Mouse (Mus musculus): Measurements from ENCODE around the gene Camkv.

Gene Camkv

GRCm38 (mm10) chr9:107963700-107964099, 28.2 kb downstream of the Camkv start:
- peak; percentile 94 for DNase-seq (ENCODE audit: low spot score)

DNA sequence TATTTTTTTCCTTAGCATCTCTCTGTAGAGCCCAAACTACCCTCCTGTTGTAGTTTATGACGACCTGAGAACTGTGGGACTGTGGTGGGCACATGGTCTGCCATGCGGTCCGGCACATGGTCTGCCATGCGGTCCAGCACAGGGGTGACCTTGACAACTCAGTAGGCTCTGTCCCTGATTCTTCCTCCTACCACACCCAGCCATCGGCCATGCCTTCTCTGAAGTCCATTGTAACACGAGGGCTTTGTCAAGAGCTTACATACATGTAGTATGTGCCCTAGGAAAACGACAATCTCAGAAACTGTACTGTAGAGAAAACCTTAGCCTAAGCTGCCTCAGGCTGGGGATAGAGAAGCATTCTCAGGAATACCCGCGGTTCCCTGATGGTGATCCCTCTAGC, 29.2 kb downstream of the Camkv start:
- DNase-seq (ENCODE audit: low spot score): no peak

DNA sequence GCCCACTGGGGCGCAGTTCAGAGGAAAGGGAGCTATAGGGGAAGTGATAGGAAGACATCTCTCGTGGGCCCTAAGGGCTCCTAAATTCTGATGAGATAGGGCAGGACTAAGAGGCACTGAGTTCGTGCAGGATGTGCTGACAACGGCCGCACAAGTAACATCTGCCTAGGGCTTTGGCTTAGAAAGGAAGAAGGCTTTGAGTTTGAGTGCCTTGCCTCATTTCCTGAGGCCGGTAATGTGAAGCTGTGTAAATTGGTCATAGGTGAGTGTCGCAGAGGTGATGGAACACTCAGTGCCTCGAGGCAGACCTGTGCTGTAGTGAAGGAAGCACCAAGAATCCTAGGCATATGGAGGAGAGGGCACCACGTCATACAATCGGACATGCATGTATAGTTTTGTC, 31.2 kb downstream of the Camkv start:
- no peak for DNase-seq (ENCODE audit: low spot score)

GRCm38 (mm10) chr9:107967437-107967836, 32.0 kb downstream of the Camkv start:
- DNase-seq (ENCODE audit: low spot score): no peak

DNA sequence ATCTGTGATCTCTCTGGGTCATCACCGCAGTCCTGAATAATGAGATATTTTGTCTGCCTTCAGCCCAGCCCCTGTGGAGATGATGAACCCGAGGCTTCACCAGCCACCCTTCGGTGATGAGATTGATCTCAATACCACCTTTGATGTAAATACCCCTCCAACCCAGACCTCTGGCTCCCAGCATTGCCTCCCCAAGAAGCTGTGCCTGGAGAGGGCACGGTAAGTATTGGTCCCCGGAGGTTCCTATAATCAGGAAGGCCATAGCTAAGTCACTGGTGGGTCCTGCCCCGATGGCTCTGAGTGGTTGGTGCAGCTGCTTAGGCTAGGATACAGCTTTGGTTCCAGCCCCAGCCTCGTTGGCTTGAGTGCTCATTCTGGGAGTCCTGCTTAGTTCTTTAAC, 33.1 kb downstream of the Camkv start:
- no peak for DNase-seq (ENCODE audit: low spot score)

DNA sequence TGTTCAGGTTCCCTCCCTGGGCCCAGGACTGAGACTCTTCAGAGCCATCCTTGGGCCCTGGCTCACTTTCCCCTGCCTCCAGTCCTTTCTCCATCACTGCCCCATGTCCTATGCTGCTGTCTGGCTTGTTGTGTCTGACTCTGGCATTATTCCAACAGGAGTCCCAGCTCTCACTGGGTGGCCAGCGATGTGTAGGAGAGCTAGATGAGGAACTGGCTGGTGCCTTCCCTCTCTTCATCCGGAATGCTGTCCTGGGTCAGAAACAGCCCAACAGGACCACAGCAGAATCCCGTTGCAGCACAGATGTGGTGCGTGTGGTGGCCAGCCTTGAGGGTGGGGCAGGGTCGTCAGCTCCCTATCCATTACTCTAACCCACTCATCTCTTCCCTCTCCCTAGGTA, 34.8 kb downstream of the Camkv start:
- DNase-seq (ENCODE audit: low spot score): no peak

GRCm38 (mm10) chr9:107971690-107972541, 36.4 kb downstream of the Camkv start:
- DNase-seq (ENCODE audit: low spot score): peak; percentile 18

DNA sequence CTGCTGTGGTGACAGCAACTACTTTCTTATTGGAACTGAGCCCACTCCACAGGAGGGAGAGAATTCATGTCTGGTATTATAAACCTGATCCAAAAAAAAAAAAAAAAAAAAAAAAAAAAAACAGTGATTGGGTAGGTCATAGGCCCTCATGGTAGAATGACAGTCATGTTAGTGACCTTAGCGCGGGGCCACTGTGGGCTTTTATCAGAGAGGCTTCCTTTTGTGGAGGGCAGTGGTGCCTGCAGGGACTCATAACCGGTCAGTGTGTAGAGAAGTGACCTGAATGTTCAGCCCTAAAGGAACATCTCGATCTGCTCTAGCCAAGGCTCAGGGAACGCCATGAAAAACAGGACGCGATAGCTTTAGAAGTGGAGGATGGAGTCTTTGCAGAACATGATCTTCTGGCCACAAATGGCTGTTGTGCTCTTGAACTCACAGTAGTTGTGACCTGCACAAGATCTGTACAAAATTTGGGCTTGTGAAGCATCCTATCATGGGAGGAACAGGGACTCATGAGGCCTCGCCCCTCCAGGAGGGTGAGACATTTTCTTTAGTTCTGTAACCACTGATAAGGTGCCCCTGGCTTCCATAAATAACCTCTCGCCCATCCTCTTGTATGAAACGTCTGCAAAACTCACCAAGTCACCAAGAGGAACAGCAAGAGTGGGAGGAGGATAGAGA, 39.2 kb downstream of the Camkv start:
- no peak for DNase-seq (ENCODE audit: low spot score)

GRCm38 (mm10) chr9:107975399-107976386, 40.2 kb downstream of the Camkv start, which contains the start of gene Uba7:
Gene Uba7, plus strand, starts transcription at chr9:107975505.
- DNase-seq (ENCODE audit: low spot score): peak; percentile 76

GRCm38 (mm10) chr9:107978815-107979214, 43.3 kb downstream of the Camkv start:
- no peak for DNase-seq (ENCODE audit: low spot score)

GRCm38 (mm10) chr9:107981684-107982605, 46.5 kb downstream of the Camkv start:
- DNase-seq (ENCODE audit: low spot score): peak; percentile 34

DNA sequence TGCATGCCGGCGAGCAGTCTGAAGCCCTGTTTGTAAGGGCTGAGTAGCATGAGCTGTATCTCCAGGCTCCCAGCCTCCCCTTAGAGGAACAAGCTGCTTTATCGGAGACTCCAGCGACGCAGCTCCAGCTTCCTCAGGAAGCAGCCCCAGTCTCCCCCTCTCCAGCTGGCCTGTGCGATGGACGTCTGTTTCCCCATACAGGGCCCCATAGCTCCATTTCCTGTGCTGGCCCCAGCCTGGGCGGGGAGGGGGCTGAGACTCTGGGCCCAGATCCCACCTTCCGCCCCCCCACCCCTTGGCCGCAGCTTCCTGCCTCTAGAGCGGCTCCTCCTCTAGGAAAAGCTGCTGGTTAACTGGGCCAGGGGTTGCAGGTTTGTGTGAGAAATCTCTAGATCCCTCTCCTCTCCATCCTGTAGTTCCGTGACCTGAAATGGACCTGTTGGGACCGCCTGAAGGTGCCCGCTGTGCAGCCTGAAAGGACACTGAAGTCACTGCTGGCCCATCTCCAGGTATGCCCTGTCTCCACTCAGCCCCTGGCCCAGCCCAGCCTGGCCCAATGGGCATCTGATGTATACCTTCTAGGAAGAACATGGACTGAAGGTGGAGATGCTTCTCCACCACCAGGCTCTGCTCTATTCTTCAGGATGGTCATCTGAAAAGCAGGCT, 47.3 kb downstream of the Camkv start, which contains the start of gene Gm20661:
TSS of gene Gm20661 (plus strand) at position 378 of the 666 bp plus-strand sequence.
- peak; percentile 72 for DNase-seq (ENCODE audit: low spot score)

- peak; percentile 68 for DNase-seq (ENCODE audit: low spot score)
These were observed 48.0 kb downstream of the Camkv start for GRCm38 (mm10) chr9:107983421-107983890.

DNA sequence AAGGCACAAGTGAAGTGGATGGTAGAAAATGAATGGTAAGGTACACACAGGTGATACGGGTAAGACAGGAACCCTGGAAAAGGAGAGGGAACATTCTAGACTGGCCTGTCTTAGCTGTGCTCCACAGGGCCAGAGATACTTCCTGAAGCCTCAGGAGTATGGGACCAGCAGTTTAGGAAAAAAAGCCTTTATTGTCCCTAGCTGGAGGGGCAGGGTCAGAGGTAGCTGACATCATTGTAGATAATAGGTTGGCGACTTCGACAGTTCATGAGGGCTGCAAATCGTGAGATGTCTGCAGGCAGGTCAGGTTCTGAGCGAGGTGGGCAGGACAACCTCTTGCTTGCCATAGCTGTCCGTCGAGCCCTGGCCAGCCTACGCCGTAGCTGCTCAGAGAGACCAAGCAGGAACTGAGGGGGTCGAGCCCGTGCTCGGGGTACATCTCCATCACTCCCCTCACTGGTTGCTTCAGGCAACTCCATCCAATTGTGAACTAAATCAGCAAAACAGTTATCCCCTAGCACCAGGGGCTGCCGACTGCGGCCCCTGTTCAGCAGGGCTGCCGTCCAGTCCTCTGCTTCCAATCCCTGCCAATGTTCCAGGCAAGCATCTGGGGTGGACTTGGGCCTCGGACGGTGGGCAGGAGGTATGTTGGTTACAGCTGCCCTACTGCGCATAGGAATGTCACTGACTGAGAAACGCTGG, 48.7 kb downstream of the Camkv start:
- DNase-seq (ENCODE audit: low spot score): peak; percentile 10

- no peak for DNase-seq (ENCODE audit: low spot score)
These were observed 49.2 kb downstream of the Camkv start for GRCm38 (mm10) chr9:107984754-107985055.

- DNase-seq (ENCODE audit: low spot score): peak; percentile 86
These were observed 50.0 kb downstream of the Camkv start, which contains the start of gene Inka1 for GRCm38 (mm10) chr9:107985131-107986119. Gene Inka1, minus strand, starts transcription at chr9:107985879.

DNA sequence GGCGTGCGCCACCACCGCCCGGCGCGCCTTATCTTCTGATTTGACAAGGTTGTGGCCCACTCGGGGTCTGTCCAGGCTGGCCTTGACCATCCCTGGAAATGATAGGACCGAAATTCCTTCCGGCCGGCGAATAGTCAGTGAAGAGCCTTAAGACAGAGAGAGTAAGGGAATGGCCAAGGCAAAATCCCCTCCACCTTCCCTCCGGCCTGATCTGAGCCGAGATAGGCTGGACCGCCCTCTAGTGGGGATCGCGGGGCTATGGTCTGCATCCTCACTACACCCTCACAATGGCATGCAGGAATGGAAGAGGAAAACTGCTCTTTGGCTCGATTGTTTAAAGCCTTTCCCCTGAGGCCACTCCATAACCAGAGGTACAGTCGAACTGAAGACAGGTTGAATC, 50.9 kb downstream of the Camkv start:
- DNase-seq (ENCODE audit: low spot score): peak; percentile 87

DNA sequence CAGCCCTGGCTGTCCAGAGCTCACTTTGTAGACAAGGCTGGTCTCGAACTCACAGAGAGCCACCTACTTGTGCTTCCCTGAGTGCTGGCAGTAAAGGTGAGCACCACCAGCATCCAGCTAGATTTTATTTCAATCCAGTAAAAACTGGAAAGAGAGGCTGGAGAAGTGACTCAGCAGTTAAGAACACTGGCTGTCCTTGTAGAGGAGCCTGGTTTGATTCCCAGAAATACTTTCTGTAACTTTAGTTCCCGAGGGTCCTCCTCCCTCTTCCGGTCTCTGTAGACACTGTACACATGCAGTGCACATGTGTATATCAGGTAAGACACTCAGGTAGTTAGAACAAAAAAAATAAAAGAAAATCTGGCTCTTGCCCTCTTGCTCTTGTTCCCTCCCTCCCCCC, 52.5 kb downstream of the Camkv start:
- DNase-seq (ENCODE audit: low spot score): peak; percentile 16
